Mouse (Mus musculus) CH12.LX (cell line): Measurements from ENCODE around the gene Usp40. TPM values are rescaled to one million over a fixed set of nuclear protein-coding genes. Genes with fewer than 3 reads are reported as not detected.

ENCODE experiments used
- DNase-seq: peaks from one replicate; pipeline ENCODE4 v3.0.0-alpha.2; 2013; ENCODE audit errors: extremely low read depth
- H3K27ac ChIP-seq: 2 replicates; pipeline ENCODE4 v1.5.1; 2012; ENCODE audit warnings: low read depth, mild to moderate bottlenecking, control low read depth, moderate library complexity; ENCODE audit not compliant: insufficient read depth
- H3K27me3 ChIP-seq: replicated peaks from 2 replicates; pipeline ENCODE3; 2012; ENCODE audit warnings: inconsistent platforms
- H3K36me3 ChIP-seq, 2 experiments: replicated peaks in 1 of 2; 2 replicates each; pipeline versions ENCODE3 to v1.6.1; 2012; ENCODE audit warnings: inconsistent platforms in 1 of 2, low read length in 1 of 2, mild to moderate bottlenecking in 1 of 2, mixed read lengths in 1 of 2, moderate library complexity in 1 of 2; ENCODE audit not compliant: control insufficient read depth in 1 of 2, insufficient read depth in 1 of 2
- H3K4me1 ChIP-seq, 2 experiments: 2 replicates each; pipeline ENCODE4 v1.6.1; 2012; ENCODE audit warnings: inconsistent platforms in 1 of 2, moderate library complexity in 1 of 2; ENCODE audit not compliant: insufficient read depth in 2 of 2, control insufficient read depth in 1 of 2
- H3K4me2 ChIP-seq: 2 replicates; pipeline ENCODE4 v1.6.1; 2012; ENCODE audit warnings: low read depth, mild to moderate bottlenecking, control low read depth; ENCODE audit not compliant: poor library complexity, insufficient read depth, severe bottlenecking
- H3K4me3 ChIP-seq, 3 experiments: fragments of 150-350 bp in 1 of 3; sonication (generic) in 1 of 3; replicated peaks in 1 of 3; 2 replicates each; pipeline versions ENCODE3 to v1.5.1; 2011 to 2012; ENCODE audit warnings: low read depth in 2 of 3, low read length in 2 of 3, mild to moderate bottlenecking in 2 of 3, moderate library complexity in 2 of 3, control low read depth in 1 of 3, improper control_type of control experiment in 1 of 3, inconsistent platforms in 1 of 3, mixed read lengths in 1 of 3; ENCODE audit not compliant: poor library complexity in 1 of 3
- H3K79me2 ChIP-seq: replicated peaks from 2 replicates; pipeline ENCODE4 v1.6.1; 2012; ENCODE audit warnings: mild to moderate bottlenecking, moderate library complexity; ENCODE audit not compliant: control insufficient read depth, poor library complexity, insufficient read depth, severe bottlenecking; ENCODE audit errors: extremely low read depth
- H3K9ac ChIP-seq: 2 replicates; pipeline ENCODE4 v1.6.1; 2012; ENCODE audit warnings: low read depth, mild to moderate bottlenecking, control low read depth, moderate library complexity; ENCODE audit not compliant: insufficient read depth
- H3K9me3 ChIP-seq: replicated peaks from 2 replicates; pipeline ENCODE3; 2012; ENCODE audit warnings: low read length, inconsistent platforms, mixed read lengths
- CHD2 ChIP-seq: IDR thresholded peaks from 2 replicates; pipeline ENCODE4 v1.6.1; 2011; ENCODE audit warnings: low read length, improper control_type of control experiment
- CTCF ChIP-seq, 2 experiments: IDR thresholded peaks in 1 of 2; conservative IDR thresholded peaks in 1 of 2; 2 replicates each; pipeline ENCODE4 v1.5.1; 2011 to 2012; ENCODE audit warnings: low read depth in 2 of 2, low read length in 2 of 2, improper control_type of control experiment in 1 of 2, inconsistent platforms in 1 of 2, mild to moderate bottlenecking in 1 of 2, moderate library complexity in 1 of 2
- E2F4 ChIP-seq: IDR thresholded peaks from 2 replicates; pipeline ENCODE4 v1.6.1; 2011; ENCODE audit warnings: low read depth, low read length, improper control_type of control experiment; ENCODE audit not compliant: insufficient replicate concordance
- ELF1 ChIP-seq: IDR thresholded peaks from 2 replicates; pipeline ENCODE4 v1.6.1; 2014; ENCODE audit warnings: low read depth, mild to moderate bottlenecking, inconsistent platforms, low read length, improper control_type of control experiment
- ETS1 ChIP-seq: conservative IDR thresholded peaks from 2 replicates; pipeline ENCODE4 v1.6.1; 2012; ENCODE audit warnings: low read depth, mild to moderate bottlenecking, inconsistent platforms, low read length, improper control_type of control experiment, moderate library complexity
- HCFC1 ChIP-seq: IDR thresholded peaks from 2 replicates; pipeline ENCODE4 v1.6.1; 2012; ENCODE audit warnings: low read depth, mild to moderate bottlenecking, inconsistent platforms, low read length, improper control_type of control experiment
- IRF4 ChIP-seq: IDR thresholded peaks from 2 replicates; pipeline ENCODE4 v1.6.1; 2014; ENCODE audit warnings: low read depth, mild to moderate bottlenecking, inconsistent platforms, low read length, improper control_type of control experiment
- KAT2A ChIP-seq: IDR thresholded peaks from 2 replicates; pipeline ENCODE4 v1.6.1; 2012; ENCODE audit warnings: low read length, improper control_type of control experiment, inconsistent platforms; ENCODE audit not compliant: insufficient replicate concordance
- MAZ ChIP-seq: IDR thresholded peaks from 2 replicates; pipeline ENCODE4 v1.6.1; 2012; ENCODE audit warnings: low read depth, mild to moderate bottlenecking, inconsistent platforms, low read length, improper control_type of control experiment, moderate library complexity
- MEF2A ChIP-seq: IDR thresholded peaks from 2 replicates; pipeline ENCODE4 v1.6.1; 2014; ENCODE audit warnings: low read depth, mild to moderate bottlenecking, inconsistent platforms, low read length, improper control_type of control experiment, borderline replicate concordance
- MXI1 ChIP-seq: IDR thresholded peaks from 2 replicates; pipeline ENCODE4 v1.6.1; 2011; ENCODE audit warnings: mild to moderate bottlenecking, low read depth, low read length, improper control_type of control experiment
- MYC ChIP-seq: IDR thresholded peaks from 2 replicates; pipeline ENCODE4 v1.6.1; 2011; ENCODE audit warnings: low read depth, mild to moderate bottlenecking, improper control_type of control experiment, low read length
- NELFE ChIP-seq: IDR thresholded peaks from 2 replicates; pipeline ENCODE4 v1.6.1; 2011; ENCODE audit warnings: low read depth, low read length, improper control_type of control experiment
- POLR2A ChIP-seq: IDR thresholded peaks from 2 replicates; pipeline ENCODE4 v1.6.1; 2011; ENCODE audit warnings: low read depth, mild to moderate bottlenecking, improper control_type of control experiment, low read length
- POLR2AphosphoS2 ChIP-seq: IDR thresholded peaks from 2 replicates; pipeline ENCODE4 v1.6.1; 2011; ENCODE audit warnings: low read depth, low read length, improper control_type of control experiment
- RAD21 ChIP-seq: IDR thresholded peaks from 2 replicates; pipeline ENCODE4 v1.6.1; 2011; ENCODE audit warnings: low read depth, mild to moderate bottlenecking, low read length, improper control_type of control experiment, moderate library complexity
- SIN3A ChIP-seq: IDR thresholded peaks from 2 replicates; pipeline ENCODE4 v1.6.1; 2012; ENCODE audit warnings: low read length, improper control_type of control experiment, inconsistent platforms
- SMC3 ChIP-seq: IDR thresholded peaks from 2 replicates; pipeline ENCODE4 v1.6.1; 2011; ENCODE audit warnings: low read depth, low read length, improper control_type of control experiment
- TCF12 ChIP-seq: IDR thresholded peaks from 2 replicates; pipeline ENCODE4 v1.6.1; 2014; ENCODE audit warnings: low read depth, mild to moderate bottlenecking, inconsistent platforms, low read length, improper control_type of control experiment
- UBTF ChIP-seq: IDR thresholded peaks from 2 replicates; pipeline ENCODE4 v1.6.1; 2012; ENCODE audit warnings: low read depth, mild to moderate bottlenecking, inconsistent platforms, low read length, improper control_type of control experiment, moderate library complexity
- USF1 ChIP-seq: IDR thresholded peaks from 2 replicates; pipeline ENCODE4 v1.6.1; 2014; ENCODE audit warnings: low read depth, mild to moderate bottlenecking, inconsistent platforms, low read length, improper control_type of control experiment
- ZC3H11A ChIP-seq: IDR thresholded peaks from 2 replicates; pipeline ENCODE4 v1.6.1; 2012; ENCODE audit warnings: low read depth, mild to moderate bottlenecking, inconsistent platforms, low read length, improper control_type of control experiment
- ZKSCAN1 ChIP-seq: IDR thresholded peaks from 2 replicates; pipeline ENCODE4 v1.6.1; 2012; ENCODE audit warnings: low read depth, inconsistent platforms, low read length, improper control_type of control experiment, borderline replicate concordance
- ZNF384 ChIP-seq: IDR thresholded peaks from 2 replicates; pipeline ENCODE4 v1.6.1; 2012; ENCODE audit warnings: low read depth, low read length, improper control_type of control experiment, inconsistent platforms
- dilution Hi-C: fragments of 300-500 bp; cut with MboI; formaldehyde crosslinking; loops from 2 replicates; pipeline ENCODE4 v1.14.3; 2020; ENCODE audit warnings: low sequenced_read_pairs; ENCODE audit not compliant: extremely low pct_unique_long_range_greater_than_20kb, extremely low pct_ligation_motif_present
- in situ Hi-C: fragments of 300-500 bp; cut with MboI; formaldehyde crosslinking; loops from 3 replicates; pipeline ENCODE4 v1.14.3; 2019; ENCODE audit warnings: low sequenced_read_pairs, low pct_ligation_motif_present, low pct_unique_long_range_greater_than_20kb, mixed read lengths
- polyA plus RNA-seq: library from polyadenylated mRNA; unstranded; fragments of >175 nt; gene quantifications from 2 replicates; pipeline ENCODE4 v1.2.1, GENCODE M21; 2012; ENCODE audit warnings: low read depth; ENCODE audit not compliant: insufficient read length
- total RNA-seq, 2 experiments: library from RNA; depleted of rRNA; stranded (reverse); fragments of 300-350 nt in 1 of 2; fragments of >200 nt in 1 of 2; gene quantifications; 2 replicates each; pipeline ENCODE4 v1.2.3; 2012 to 2014

Gene Usp40
- total and polyA plus RNA-seq, 3 experiments, result 12.7 to 15.4 (median 14.8) TPM

DNA sequence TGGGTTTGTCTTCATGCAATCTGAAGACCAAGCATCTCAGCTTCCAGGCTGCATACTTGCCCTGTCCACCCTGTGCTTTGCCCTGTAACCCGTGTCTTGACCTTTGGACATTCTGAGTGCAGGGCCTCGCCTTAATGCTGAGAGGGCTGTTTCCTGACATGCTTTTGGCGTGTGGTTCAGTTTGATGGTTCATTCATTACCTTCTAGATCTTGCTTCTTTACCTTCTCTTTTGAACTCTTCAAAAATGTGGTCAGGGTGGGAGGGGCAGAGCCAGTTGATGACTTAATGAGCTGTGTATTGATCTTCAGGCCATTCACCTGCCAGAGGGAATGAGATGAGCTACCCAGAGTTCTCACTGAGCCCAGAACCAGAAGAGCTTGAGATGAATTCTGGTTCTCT is 99.6 kb downstream of the Usp40 start:
- TF ChIP-seq ETS1 (no peak), MYC (no peak), ZKSCAN1 (no peak), SIN3A (no peak), ZC3H11A (no peak), HCFC1 (no peak)
- H3K27me3 ChIP-seq, result no peaks in the 10 kb centered on the region
- peaks cover 23% of the 10 kb centered on the region for H3K79me2 ChIP-seq
- H3K4me1 ChIP-seq, result peaks cover 2 to 58% of the 10 kb centered on the region in 2 experiments; a peak in 3 of 4 replicates
- no peak overlapping the region for H3K4me2 ChIP-seq
- peaks cover 23 to 73% of the 10 kb centered on the region in 2 experiments for H3K36me3 ChIP-seq
- in situ Hi-C loops (no loop called here), dilution Hi-C loops (no loop called here)
- H3K9me3 ChIP-seq, result no peaks in the 10 kb centered on the region
- H3K4me3 ChIP-seq, result no peak overlapping the region
- H3K9ac ChIP-seq, result no peak overlapping the region
- no peak overlapping the region for H3K27ac ChIP-seq
- no peak for DNase-seq

GRCm38 (mm10) chr1:87908006-87908405 is 100.3 kb downstream of the Usp40 start:
- dilution Hi-C loops (no loop called here), in situ Hi-C loops (no loop called here)
- no peak for DNase-seq

GRCm38 (mm10) chr1:87906361-87906956 is 101.9 kb downstream of the Usp40 start:
- peaks cover 0 to 38% of the 10 kb centered on the region in 2 experiments; a peak in 2 of 4 replicates for H3K4me1 ChIP-seq
- peak; percentile 24 for DNase-seq
- H3K79me2 ChIP-seq, result peaks cover 19% of the 10 kb centered on the region
- dilution Hi-C loops, result no loop called here
- TF ChIP-seq ELF1 (0 out of 2 replicates have a peak, but pooled peaks have one; percentile 13), RAD21 (peak; percentile 28), CTCF (conservative IDR thresholded peaks at IDR 0.05 in 1 of 2, IDR thresholded peaks at IDR 0.05 in 1 of 2; ENCODE audit: low read depth in 2 of 2, low read length in 2 of 2) (peak in 1 of 2 experiments; percentile 54; a peak in 2 of 4 replicates), ZC3H11A (no peak), SMC3 (peak; percentile 50), CHD2 (no peak)
- no peaks in the 10 kb centered on the region for H3K27me3 ChIP-seq
- H3K9ac ChIP-seq, result no peak overlapping the region
- peaks cover 29 to 70% of the 10 kb centered on the region in 2 experiments for H3K36me3 ChIP-seq
- H3K9me3 ChIP-seq, result no peaks in the 10 kb centered on the region
- H3K4me2 ChIP-seq, result no peak overlapping the region
- H3K4me3 ChIP-seq, result no peak overlapping the region
- in situ Hi-C loops, result no loop called here
- H3K27ac ChIP-seq, result no peak overlapping the region

More at GRCm38 (mm10) chr1:87908006-87908405, 100.3 kb downstream of the Usp40 start:
- H3K36me3 ChIP-seq, result peaks cover 23 to 72% of the 10 kb centered on the region in 2 experiments
- H3K9ac ChIP-seq, result no peak overlapping the region
- H3K79me2 ChIP-seq, result peaks cover 19% of the 10 kb centered on the region
- TF ChIP-seq POLR2AphosphoS2 (no peak), ZKSCAN1 (no peak), MEF2A (no peak), SIN3A (no peak), MXI1 (no peak), USF1 (no peak), MAZ (no peak), RAD21 (no peak), E2F4 (no peak), ELF1 (no peak), TCF12 (no peak), IRF4 (no peak), NELFE (no peak), KAT2A (no peak), ZNF384 (no peak), CTCF (conservative IDR thresholded peaks at IDR 0.05 in 1 of 2, IDR thresholded peaks at IDR 0.05 in 1 of 2; ENCODE audit: low read depth in 2 of 2, low read length in 2 of 2) (no peak), CHD2 (no peak), UBTF (no peak), POLR2A (no peak)
- no peak overlapping the region for H3K4me2 ChIP-seq
- H3K4me1 ChIP-seq, result peaks cover 2 to 52% of the 10 kb centered on the region in 2 experiments; a peak in 3 of 4 replicates
- no peaks in the 10 kb centered on the region for H3K9me3 ChIP-seq
- H3K27ac ChIP-seq, result no peak overlapping the region
- H3K27me3 ChIP-seq, result no peaks in the 10 kb centered on the region
- no peak overlapping the region for H3K4me3 ChIP-seq
